Mouse (Mus musculus) G1E (cell line): ENCODE data around the gene Polr1e. TPM values are rescaled to one million over a fixed set of nuclear protein-coding genes. Genes with fewer than 3 reads are reported as not detected.

Experiments used
- ATAC-seq: 2 replicates; pipeline ENCODE4 v1.8.0; 2016; ENCODE audit warnings: mild to moderate bottlenecking; ENCODE audit not compliant: insufficient number of reproducible peaks, poor library complexity, low FRiP score, severe bottlenecking; ENCODE audit errors: extremely low read depth
- DNase-seq: peaks from one replicate; pipeline ENCODE4 v3.0.0; 2012; ENCODE audit warnings: low spot score
- H3K27me3 ChIP-seq: 2 replicates; pipeline ENCODE4 v1.6.1; 2012; ENCODE audit warnings: mild to moderate bottlenecking, low read length, inconsistent platforms; ENCODE audit not compliant: insufficient read depth
- H3K36me3 ChIP-seq: replicated peaks from 2 replicates; pipeline ENCODE3; 2012; ENCODE audit warnings: mild to moderate bottlenecking, inconsistent platforms
- H3K4me1 ChIP-seq: 2 replicates; pipeline ENCODE4 v1.6.1; 2012; ENCODE audit warnings: low read depth, low read length, inconsistent platforms, mixed read lengths; ENCODE audit not compliant: insufficient read depth
- H3K4me3 ChIP-seq: 2 replicates; pipeline ENCODE4 v1.5.1; 2012; ENCODE audit warnings: low read depth, mild to moderate bottlenecking, inconsistent platforms, low read length, moderate library complexity, mixed read lengths
- H3K9me3 ChIP-seq: replicated peaks from 2 replicates; pipeline ENCODE4 v1.6.1; 2012; ENCODE audit warnings: inconsistent platforms
- CTCF ChIP-seq: IDR thresholded peaks from 2 replicates; pipeline ENCODE4 v1.5.1; 2012; ENCODE audit warnings: low read depth, low read length, inconsistent platforms, mixed read lengths
- GATA1 ChIP-seq: IDR thresholded peaks from 2 replicates; pipeline ENCODE4 v1.6.1; 2012; ENCODE audit warnings: borderline replicate concordance, low read length, inconsistent platforms, mixed read lengths
- GATA2 ChIP-seq: IDR thresholded peaks from 2 replicates; pipeline ENCODE4 v1.6.1; 2012; ENCODE audit warnings: low read depth, low read length, inconsistent platforms, borderline replicate concordance
- POLR2AphosphoS5 ChIP-seq: IDR thresholded peaks from 2 replicates; pipeline ENCODE4 v1.6.1; 2012; ENCODE audit warnings: low read depth, low read length, inconsistent platforms; ENCODE audit not compliant: insufficient replicate concordance
- TAL1 ChIP-seq: conservative IDR thresholded peaks from 2 replicates; pipeline ENCODE4 v1.6.1; 2012; ENCODE audit warnings: low read depth, low read length, inconsistent platforms, mixed read lengths
- polyA plus RNA-seq: library from polyadenylated mRNA; stranded (reverse); fragments of >175 nt; gene quantifications from 2 replicates; pipeline ENCODE4 v1.2.3, GENCODE M21; 2012
- total RNA-seq, 2 experiments: library from RNA; stranded (forward) in 1 of 2; stranded (reverse) in 1 of 2; fragments of 200-1000 nt in 1 of 2; fragments of >200 nt in 1 of 2; fragmentation: Nextera tagmentation in 1 of 2; gene quantifications; 2 replicates each; pipeline ENCODE4 v1.2.3; 2014 to 2017

Polr1e gene
- total and polyA plus RNA-seq, 3 experiments = 9.2 to 31.7 (median 21.4) TPM

GRCm38 (mm10) chr4:45013031-45013431, 5.4 kb upstream of the Polr1e start:
- H3K4me1 ChIP-seq = peaks cover 48% of the 10 kb centered on the region

GRCm38 (mm10) chr4:45013537-45013936, 4.8 kb upstream of the Polr1e start:
- Histone ChIP-seq H3K36me3 (peaks cover 5% of the 10 kb centered on the region), H3K4me1 (peaks cover 49% of the 10 kb centered on the region), H3K9me3 (no peaks in the 10 kb centered on the region), H3K27me3 (no peaks in the 10 kb centered on the region), H3K4me3 (peak overlapping the region; percentile 98)
- TF ChIP-seq POLR2AphosphoS5 = no peak
- TF ChIP-seq CTCF = no peak
- TF ChIP-seq GATA1 = no peak
- no peak for TF ChIP-seq TAL1
- no peak for TF ChIP-seq GATA2
- no peak for DNase-seq
- no peak for ATAC-seq

More at GRCm38 (mm10) chr4:45013031-45013431, 5.4 kb upstream of the Polr1e start:
- DNase-seq (peak; percentile 29), ATAC-seq (0 out of 2 replicates have a peak, but pooled peaks have one; percentile 11)
- H3K9me3 ChIP-seq = no peaks in the 10 kb centered on the region
- H3K4me3 ChIP-seq = peak overlapping the region; percentile 98
- TF ChIP-seq GATA1 = no peak
- TF ChIP-seq TAL1 = peak; percentile 29
- H3K27me3 ChIP-seq = no peaks in the 10 kb centered on the region
- H3K36me3 ChIP-seq = peaks cover 5% of the 10 kb centered on the region

DNA sequence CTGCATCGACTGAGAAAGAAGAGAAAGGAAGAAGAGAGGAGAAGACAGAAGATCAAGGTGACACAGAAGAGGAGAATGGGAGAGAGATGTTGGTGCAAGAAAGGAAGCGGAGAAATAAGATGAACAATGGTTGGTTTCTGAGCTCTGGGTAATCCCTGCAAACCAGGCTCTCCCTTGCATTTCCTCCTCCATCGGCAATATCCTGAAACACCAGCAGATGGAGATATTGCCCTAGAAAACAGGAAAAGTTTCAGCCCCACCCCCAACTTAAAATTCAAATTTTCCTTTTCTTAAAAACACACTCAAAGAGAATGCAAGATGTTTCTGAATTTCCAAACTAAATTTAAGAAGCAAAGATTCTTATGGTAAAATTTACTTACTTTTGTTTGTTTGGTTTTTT, 2.8 kb upstream of the Polr1e start:
- DNase-seq = no peak
- Histone ChIP-seq H3K9me3 (no peaks in the 10 kb centered on the region), H3K4me3 (no peak overlapping the region), H3K27me3 (no peaks in the 10 kb centered on the region), H3K4me1 (peaks cover 59% of the 10 kb centered on the region), H3K36me3 (peaks cover 8% of the 10 kb centered on the region)
- TF ChIP-seq CTCF = peak; percentile 70
- no peak for TF ChIP-seq GATA2
- no peak for TF ChIP-seq TAL1
- no peak for TF ChIP-seq GATA1
- ATAC-seq = no peak

GRCm38 (mm10) chr4:45019009-45019408, 626 bp downstream of the Polr1e start:
- Histone ChIP-seq H3K4me3 (peak overlapping the region; percentile 82), H3K4me1 (peaks cover 54% of the 10 kb centered on the region), H3K27me3 (no peaks in the 10 kb centered on the region), H3K9me3 (no peaks in the 10 kb centered on the region), H3K36me3 (peaks cover 41% of the 10 kb centered on the region)
- peak; percentile 18 for DNase-seq
- ATAC-seq = no peak
- TF ChIP-seq POLR2AphosphoS5 (no peak), GATA1 (no peak), GATA2 (no peak), CTCF (no peak), TAL1 (no peak)

- H3K27me3 ChIP-seq = no peaks in the 10 kb centered on the region
- peaks cover 95% of the 10 kb centered on the region for H3K36me3 ChIP-seq
- DNase-seq (no peak), ATAC-seq (no peak)
- no peak for TF ChIP-seq CTCF
- TF ChIP-seq GATA2 = no peak
- no peak for TF ChIP-seq POLR2AphosphoS5
- no peak for TF ChIP-seq TAL1
- TF ChIP-seq GATA1 = no peak
- peaks cover under 1% of the 10 kb centered on the region; the same call in 1 of the 2 replicates for H3K4me1 ChIP-seq
- H3K4me3 ChIP-seq = no peak overlapping the region
- no peaks in the 10 kb centered on the region for H3K9me3 ChIP-seq
These were observed 8.1 kb downstream of the Polr1e start for GRCm38 (mm10) chr4:45026459-45026858.

DNA sequence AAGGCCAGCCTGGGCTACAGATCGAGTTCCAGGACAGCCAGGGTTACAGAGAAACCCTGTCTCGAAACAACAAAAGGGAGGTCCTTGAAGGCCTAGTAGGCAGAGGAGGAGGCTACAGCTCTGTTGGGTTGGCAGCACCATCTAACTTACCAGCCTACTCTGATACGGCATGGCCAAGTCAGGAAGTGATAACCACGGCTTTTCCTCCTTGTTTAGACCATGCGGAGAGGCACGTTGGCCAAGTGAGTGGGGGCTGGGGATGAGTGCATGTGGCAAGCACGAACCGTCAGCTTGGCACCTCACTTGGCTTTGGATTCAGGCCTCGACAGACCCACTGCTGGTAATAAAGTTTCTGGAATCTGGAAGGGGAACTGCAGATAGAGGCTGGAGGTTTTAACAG, 14.2 kb downstream of the Polr1e start:
- Histone ChIP-seq H3K27me3 (no peaks in the 10 kb centered on the region), H3K4me3 (no peak overlapping the region), H3K4me1 (peaks cover 8% of the 10 kb centered on the region; the same call in 1 of the 2 replicates), H3K36me3 (peaks cover 88% of the 10 kb centered on the region), H3K9me3 (no peaks in the 10 kb centered on the region)
- TF ChIP-seq GATA1 = no peak
- TF ChIP-seq TAL1 = no peak
- no peak for TF ChIP-seq CTCF
- no peak for TF ChIP-seq GATA2
- DNase-seq = no peak
- no peak for ATAC-seq
